Mouse (Mus musculus): ENCODE data around the gene Zfand4.
"Not testable (repeated sequence)": the region's sequence is repeated elsewhere in the genome, so short reads cannot be mapped to it uniquely, and the experiment has no call there.

- TF ChIP-seq TCF12 (IDR thresholded peaks at IDR 0.05; ENCODE audit: insufficient read depth, poor library complexity, severe bottlenecking); TCF3 (IDR thresholded peaks at IDR 0.05; ENCODE audit: insufficient read length, low read depth); MAX (IDR thresholded peaks at IDR 0.05; ENCODE audit: low read depth); POLR2A (IDR thresholded peaks at IDR 0.05; ENCODE audit: insufficient read length, low read depth); SRF (IDR thresholded peaks at IDR 0.05; ENCODE audit: control insufficient read depth, insufficient read length, low read depth); POLR2AphosphoS2 (IDR thresholded peaks at IDR 0.05; ENCODE audit: insufficient read length, low read depth); MYOD1 (IDR thresholded peaks at IDR 0.05; ENCODE audit: control insufficient read depth in 1 of 3, insufficient read length in 2 of 3, low read depth in 2 of 3); MYOG (IDR thresholded peaks at IDR 0.05; ENCODE audit: control insufficient read depth in 1 of 3, insufficient read depth in 1 of 3, insufficient read length in 2 of 3, low read depth in 2 of 3); USF1 (IDR thresholded peaks at IDR 0.05; ENCODE audit: low read depth); E2F4 (IDR thresholded peaks at IDR 0.05; ENCODE audit: insufficient read depth); CEBPB (IDR thresholded peaks at IDR 0.05; ENCODE audit: insufficient read depth, poor library complexity, severe bottlenecking): not testable (repeated sequence)
These were observed 29.2 kb upstream of the Zfand4 start for GRCm38 (mm10) chr6:116234821-116235220.
